Mouse (Mus musculus) cerebellum, adult 2 months (tissue): ENCODE measurements at regions not wholly inside any gene's neighbourhood (a gene's known extent, or its start where the extent isn't known, plus 50 kb on each side); places are given as distances from the start of the nearest gene placed in this dataset.
"Not testable (repeated sequence)": the region's sequence is repeated elsewhere in the genome, so short reads cannot be mapped to it uniquely, and the experiment has no call there.

ENCODE experiments used
- DNase-seq, 2 experiments: peaks; one replicate each; pipeline ENCODE4 v3.0.0; 2021
- H3K27ac ChIP-seq: fragments of 200-500 bp; 2 replicates; pipeline ENCODE4 v1.5.1; 2012; ENCODE audit warnings: low read length, control low read depth, inconsistent platforms; ENCODE audit not compliant: insufficient read depth
- H3K27me3 ChIP-seq: fragments of 200-500 bp; 2 replicates; pipeline ENCODE4 v1.6.1; 2012; ENCODE audit warnings: inconsistent platforms, mild to moderate bottlenecking, low read length, moderate library complexity; ENCODE audit not compliant: control insufficient read depth, insufficient read depth
- H3K4me1 ChIP-seq: fragments of 200-500 bp; 2 replicates; pipeline ENCODE4 v1.6.1; 2011; ENCODE audit warnings: low read length; ENCODE audit not compliant: control insufficient read depth, insufficient read depth
- H3K4me3 ChIP-seq: fragments of 200-500 bp; replicated peaks from 2 replicates; pipeline ENCODE3; 2011; ENCODE audit warnings: mild to moderate bottlenecking, low read depth, low read length, control low read depth; ENCODE audit not compliant: insufficient read depth
- CTCF ChIP-seq: fragments of 200-500 bp; IDR thresholded peaks from 2 replicates; pipeline ENCODE4 v1.5.1; 2011; ENCODE audit warnings: low read depth, mild to moderate bottlenecking, control low read depth, low read length, moderate library complexity, borderline replicate concordance; ENCODE audit not compliant: insufficient read depth
- POLR2A ChIP-seq: fragments of 200-500 bp; IDR thresholded peaks from 2 replicates; pipeline ENCODE4 v1.6.1; 2011; ENCODE audit warnings: low read length, control low read depth, borderline replicate concordance; ENCODE audit not compliant: insufficient read depth
- WGBS: fragments of 180-500 bp; shearing (Covaris S2); methylation state at CpG from one replicate; pipeline ENCODE4 v1.1.7; 2018; 5-methylcytosine and 5-hydroxymethylcytosine counted together

GRCm38 (mm10) chrX:133119026-133119425 lies 569.8 kb downstream of the Pcdh19 start:
- no peaks in the 10 kb centered on the region for H3K27me3 ChIP-seq
- TF ChIP-seq CTCF (no peak), POLR2A (no peak)
- WGBS: 80% methylated on average over 2 of the region's 2 CpGs
- DNase-seq: peak in 1 of 2 experiments; percentile 0
- H3K4me1 ChIP-seq: no peaks in the 10 kb centered on the region
- no peak overlapping the region for H3K4me3 ChIP-seq
- H3K27ac ChIP-seq: no peak overlapping the region

- no peak for DNase-seq
- no peak for TF ChIP-seq CTCF
- TF ChIP-seq POLR2A: no peak
- Histone ChIP-seq H3K4me3 (no peak overlapping the region), H3K27ac (no peak overlapping the region), H3K27me3 (no peaks in the 10 kb centered on the region), H3K4me1 (no peaks in the 10 kb centered on the region)
- WGBS: 94% methylated on average over 1 of the region's 1 CpGs
Measured at GRCm38 (mm10) chrX:133110173-133110572, 578.6 kb downstream of the Pcdh19 start.

- 84% methylated on average over 2 of the region's 3 CpGs for WGBS
- Histone ChIP-seq H3K4me3 (no peak overlapping the region), H3K4me1 (no peaks in the 10 kb centered on the region), H3K27ac (no peak overlapping the region), H3K27me3 (no peaks in the 10 kb centered on the region)
- TF ChIP-seq CTCF (no peak), POLR2A (no peak)
- no peak for DNase-seq
Measured at GRCm38 (mm10) chrX:133092983-133093382, 595.8 kb downstream of the Pcdh19 start.

- H3K4me1 ChIP-seq, H3K27ac ChIP-seq, H3K4me3 ChIP-seq, DNase-seq, H3K27me3 ChIP-seq: not testable (repeated sequence)
- WGBS: 62% methylated on average over 3 of the region's 3 CpGs
Measured at GRCm38 (mm10) chrX:133064116-133064515, 624.7 kb downstream of the Pcdh19 start.
